10 mouse cellular contexts compared by ENCODE assay signal in the genomic region with DNA sequence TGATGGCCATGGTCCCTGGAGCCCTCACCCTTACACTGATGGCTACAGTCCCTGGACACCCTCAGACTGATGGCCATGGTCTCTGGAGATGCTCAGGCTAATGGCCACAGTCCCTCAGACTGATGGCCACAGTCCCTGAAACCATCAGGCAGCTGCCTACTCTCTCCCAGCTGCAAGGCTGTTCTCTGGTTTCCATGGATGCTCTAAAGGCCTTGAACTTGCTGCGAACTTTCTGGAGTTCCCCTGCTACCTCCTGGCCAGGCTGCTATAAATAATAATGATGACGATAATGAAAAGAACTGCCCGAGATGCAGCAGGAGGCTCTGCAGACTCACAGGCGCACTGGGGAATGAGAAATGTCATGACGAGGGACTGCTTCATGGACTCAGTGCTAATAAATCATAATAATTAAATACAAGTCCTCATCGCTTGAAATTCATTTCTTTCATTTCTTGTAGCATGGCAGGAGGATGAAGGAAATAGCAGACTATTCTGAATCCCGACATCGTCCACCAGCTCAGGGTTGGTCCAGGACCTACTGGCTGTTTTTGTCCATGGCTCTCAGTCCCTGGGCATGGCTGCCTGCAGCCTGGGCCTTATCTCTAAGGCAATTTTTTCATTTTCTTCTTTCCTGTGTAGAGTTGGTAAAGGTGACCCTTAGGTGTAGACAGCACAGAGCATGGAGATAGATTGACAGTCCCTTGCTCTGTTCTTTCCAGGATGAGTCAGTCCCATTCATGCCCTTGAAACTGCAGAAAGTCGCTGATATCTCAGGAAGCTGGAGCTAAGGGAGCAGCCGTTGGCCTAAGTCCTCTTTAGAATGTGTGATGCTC.
DNase-seq lines count a peak whose midpoint lies in the region; ATAC-seq and TF ChIP-seq lines count a peak whose summit lies in the region.
"Had no signal": no experiment of that assay in that cellular context is flagged by ENCODE, and none has a peak within 500 bp of the region (broad histone marks: within the 10 kb centered on the region; RNA-seq: fewer than 3 reads in every experiment).

No protein-coding gene starts in this region.

- intact Hi-C loops in heart, postnatal 25 days (cut with DNase I), result no loop called here
- intact Hi-C loops in left cerebral cortex, adult 2 months (cut with DNase I), result no loop called here

- H3K4me3 ChIP-seq in hindbrain, postnatal 0 days (ENCODE audit: low read length), result no peak overlapping the region
- no peak overlapping the region for H3K4me3 ChIP-seq in limb, embryonic 12.5 days (replicated peaks)
- no peak overlapping the region for H3K4me3 ChIP-seq in left cerebral cortex, adult 2 months
- H3K4me3 ChIP-seq: forebrain, embryonic 13.5 days had no signal

- H3K36me3 ChIP-seq in hindbrain, postnatal 0 days (ENCODE audit: insufficient read depth, low read length), result no peaks in the 10 kb centered on the region
- no peaks in the 10 kb centered on the region for H3K36me3 ChIP-seq in limb, embryonic 12.5 days

- H3K4me2 ChIP-seq in hindbrain, postnatal 0 days (ENCODE audit: low read depth, low read length), result no peak overlapping the region
- no peak overlapping the region for H3K4me2 ChIP-seq in limb, embryonic 12.5 days
- H3K4me2 ChIP-seq: forebrain, embryonic 13.5 days had no signal

- 0 out of 2 replicates have a peak, but pooled peaks cover 3% of the 10 kb centered on the region for H3K4me1 ChIP-seq in hindbrain, postnatal 0 days (ENCODE audit: insufficient read depth, low read length)
- peaks cover 37% of the 10 kb centered on the region for H3K4me1 ChIP-seq in limb, embryonic 12.5 days (replicated peaks)
- H3K4me1 ChIP-seq: forebrain, embryonic 13.5 days had no signal

- TF ChIP-seq CTCF in hindbrain, postnatal 0 days (IDR thresholded peaks at IDR 0.05; ENCODE audit: low read depth), result no peak
- TF ChIP-seq CTCF in left cerebral cortex, adult 2 months (IDR thresholded peaks at IDR 0.05), result no peak

- H3K9ac ChIP-seq in hindbrain, postnatal 0 days (replicated peaks; ENCODE audit: low read length), result no peak overlapping the region
- H3K9ac ChIP-seq in limb, embryonic 12.5 days (replicated peaks), result no peak overlapping the region
- H3K9ac ChIP-seq: forebrain, embryonic 13.5 days had no signal

- 59% methylated on average over 10 of the region's 10 CpGs for WGBS in hindbrain, postnatal 0 days
- WGBS in limb, embryonic 12.5 days, result 45% methylated on average over 10 of the region's 10 CpGs

- no peaks in the 10 kb centered on the region for H3K27me3 ChIP-seq in hindbrain, postnatal 0 days (ENCODE audit: insufficient read depth, low read length)
- H3K27me3 ChIP-seq in limb, embryonic 12.5 days, result no peaks in the 10 kb centered on the region
- H3K27me3 ChIP-seq: forebrain, embryonic 13.5 days had no signal

- no peak overlapping the region for H3K27ac ChIP-seq in hindbrain, postnatal 0 days
- H3K27ac ChIP-seq in limb, embryonic 12.5 days, result peak overlapping the region; percentile 62
- no peak overlapping the region for H3K27ac ChIP-seq in left cerebral cortex, adult 2 months
- H3K27ac ChIP-seq: forebrain, embryonic 13.5 days had no signal

- peak; percentile 7 to 25 for DNase-seq in heart, adult 9 months (ENCODE audit: low spot score in 2 of 2)
- DNase-seq in heart, postnatal 25 days (ENCODE audit: low spot score), result no peak
- DNase-seq in adrenal gland, postnatal 10 days, result peak; percentile 66
- no peak for DNase-seq in hindbrain, postnatal 0 days (ENCODE audit: low spot score)
- DNase-seq in frontal cortex, postnatal 10 days (ENCODE audit: low spot score in 2 of 2), result no peak
- no peak for DNase-seq in layer of hippocampus, adult 9-10 months (ENCODE audit: low spot score)
- no peak for DNase-seq in left cerebral cortex, adult 2 months (ENCODE audit: extremely low spot score in 1 of 2, low spot score in 2 of 2)
- DNase-seq: cerebellum, adult 9-11 months had no signal

- no peaks in the 10 kb centered on the region for H3K9me3 ChIP-seq in hindbrain, postnatal 0 days (ENCODE audit: low read length)
- no peaks in the 10 kb centered on the region for H3K9me3 ChIP-seq in limb, embryonic 12.5 days
- H3K9me3 ChIP-seq: forebrain, embryonic 13.5 days had no signal

- 0 out of 2 replicates have a peak, but pooled peaks have one; percentile 13 for ATAC-seq in hindbrain, postnatal 0 days
- peak; percentile 58; the same call in 1 of the 2 replicates for ATAC-seq in limb, embryonic 12.5 days (ENCODE audit: insufficient number of reproducible peaks, insufficient read depth, low FRiP score, low TSS enrichment, low read depth)
- ATAC-seq: forebrain, embryonic 13.5 days had no signal

Comparison
In these comparisons a context has a peak if more than half of its experiments do, and no peak if none do; other contexts are left out.
1. DNase-seq: peak in heart, adult 9 months (2 of 2) and adrenal gland, postnatal 10 days (single experiment); none in heart, postnatal 25 days (single experiment), hindbrain, postnatal 0 days (single experiment), frontal cortex, postnatal 10 days (0 of 2), layer of hippocampus, adult 9-10 months (single experiment) and left cerebral cortex, adult 2 months (0 of 2).